Mouse (Mus musculus): ENCODE measurements around the gene Amer2. TPM values are rescaled to one million over a fixed set of nuclear protein-coding genes. Genes with fewer than 3 reads are reported as not detected.

Gene Amer2
- polyA plus RNA-seq, 1 experiment from 2014 or later = 19.7 TPM

GRCm38 (mm10) chr14:60406543-60406942, 33.5 kb downstream of the Amer2 start:
- DNase-seq (ENCODE audit: low spot score) = no peak
- Histone ChIP-seq H3K27me3 (ENCODE audit: control insufficient read depth, insufficient read depth, low read length) (no peaks in the 10 kb centered on the region), H3K27ac (no peak overlapping the region), H3K4me3 (replicated peaks; ENCODE audit: low read length) (no peak overlapping the region), H3K9me3 (ENCODE audit: control insufficient read depth, low read length) (no peaks in the 10 kb centered on the region), H3K36me3 (replicated peaks; ENCODE audit: control insufficient read depth, insufficient read depth) (no peaks in the 10 kb centered on the region), H3K4me1 (replicated peaks; ENCODE audit: control insufficient read depth, insufficient read depth, low read length) (peaks cover 29% of the 10 kb centered on the region), H3K4me2 (replicated peaks) (no peak overlapping the region), H3K9ac (no peak overlapping the region)
- ATAC-seq (ENCODE audit: low FRiP score) = no peak
- 95% methylated on average over 5 of the region's 5 CpGs for WGBS

GRCm38 (mm10) chr14:60407319-60407718, 34.3 kb downstream of the Amer2 start:
- DNase-seq (ENCODE audit: low spot score) (no peak), ATAC-seq (ENCODE audit: low FRiP score) (no peak)
- no peak overlapping the region for H3K9ac ChIP-seq
- 67% methylated on average over 9 of the region's 9 CpGs for WGBS
- no peaks in the 10 kb centered on the region for H3K36me3 ChIP-seq (replicated peaks; ENCODE audit: control insufficient read depth, insufficient read depth)
- H3K4me2 ChIP-seq (replicated peaks) = no peak overlapping the region
- no peaks in the 10 kb centered on the region for H3K9me3 ChIP-seq (ENCODE audit: control insufficient read depth, low read length)
- H3K4me3 ChIP-seq (replicated peaks; ENCODE audit: low read length) = no peak overlapping the region
- peaks cover 25% of the 10 kb centered on the region for H3K4me1 ChIP-seq (replicated peaks; ENCODE audit: control insufficient read depth, insufficient read depth, low read length)
- no peaks in the 10 kb centered on the region for H3K27me3 ChIP-seq (ENCODE audit: control insufficient read depth, insufficient read depth, low read length)
- no peak overlapping the region for H3K27ac ChIP-seq

GRCm38 (mm10) chr14:60409702-60410491, 36.8 kb downstream of the Amer2 start:
- Histone ChIP-seq H3K4me1 (replicated peaks; ENCODE audit: control insufficient read depth, insufficient read depth, low read length) (peaks cover 14% of the 10 kb centered on the region), H3K4me3 (replicated peaks; ENCODE audit: low read length) (0 out of 2 replicates have a peak overlapping the region, but pooled peaks have one; percentile 6)
- WGBS = 11% methylated on average over 12 of the region's 12 CpGs

GRCm38 (mm10) chr14:60411229-60411628, 38.2 kb downstream of the Amer2 start:
- no peaks in the 10 kb centered on the region for H3K27me3 ChIP-seq (ENCODE audit: control insufficient read depth, insufficient read depth, low read length)
- H3K27ac ChIP-seq = no peak overlapping the region
- H3K4me3 ChIP-seq (replicated peaks; ENCODE audit: low read length) = no peak overlapping the region
- no peaks in the 10 kb centered on the region for H3K9me3 ChIP-seq (ENCODE audit: control insufficient read depth, low read length)
- peak; percentile 63 for DNase-seq (ENCODE audit: low spot score)
- peaks cover 17% of the 10 kb centered on the region for H3K4me1 ChIP-seq (replicated peaks; ENCODE audit: control insufficient read depth, insufficient read depth, low read length)
- no peak overlapping the region for H3K4me2 ChIP-seq (replicated peaks)
- 52% methylated on average over 6 of the region's 6 CpGs for WGBS
- no peak for ATAC-seq (ENCODE audit: low FRiP score)
- H3K36me3 ChIP-seq (replicated peaks; ENCODE audit: control insufficient read depth, insufficient read depth) = no peaks in the 10 kb centered on the region
- no peak overlapping the region for H3K9ac ChIP-seq

More at GRCm38 (mm10) chr14:60409702-60410491, 36.8 kb downstream of the Amer2 start:
- H3K27ac ChIP-seq = peak overlapping the region; percentile 83
- DNase-seq (ENCODE audit: low spot score) (peak; percentile 64), ATAC-seq (ENCODE audit: low FRiP score) (peak; percentile 85)
- H3K9ac ChIP-seq = peak overlapping the region; percentile 28; the same call in 1 of the 2 replicates
- no peaks in the 10 kb centered on the region for H3K36me3 ChIP-seq (replicated peaks; ENCODE audit: control insufficient read depth, insufficient read depth)
- H3K9me3 ChIP-seq (ENCODE audit: control insufficient read depth, low read length) = no peaks in the 10 kb centered on the region
- peak overlapping the region; percentile 44 for H3K4me2 ChIP-seq (replicated peaks)
- no peaks in the 10 kb centered on the region for H3K27me3 ChIP-seq (ENCODE audit: control insufficient read depth, insufficient read depth, low read length)

- no peaks in the 10 kb centered on the region for H3K36me3 ChIP-seq (replicated peaks; ENCODE audit: control insufficient read depth, insufficient read depth)
- WGBS = 56% methylated on average over 8 of the region's 8 CpGs
- peak; percentile 70 for DNase-seq (ENCODE audit: low spot score)
- H3K9me3 ChIP-seq (ENCODE audit: control insufficient read depth, low read length) = no peaks in the 10 kb centered on the region
- no peak overlapping the region for H3K4me3 ChIP-seq (replicated peaks; ENCODE audit: low read length)
- no peak overlapping the region for H3K9ac ChIP-seq
- peak; percentile 54; the same call in 1 of the 2 replicates for ATAC-seq (ENCODE audit: low FRiP score)
- H3K27ac ChIP-seq = peak overlapping the region; percentile 66
- peaks cover 9% of the 10 kb centered on the region for H3K4me1 ChIP-seq (replicated peaks; ENCODE audit: control insufficient read depth, insufficient read depth, low read length)
- H3K4me2 ChIP-seq (replicated peaks) = no peak overlapping the region
- no peaks in the 10 kb centered on the region for H3K27me3 ChIP-seq (ENCODE audit: control insufficient read depth, insufficient read depth, low read length)
These were observed 41.6 kb downstream of the Amer2 start for GRCm38 (mm10) chr14:60414691-60415090.

GRCm38 (mm10) chr14:60417924-60418323, 44.9 kb downstream of the Amer2 start:
- H3K9me3 ChIP-seq (ENCODE audit: control insufficient read depth, low read length) = no peaks in the 10 kb centered on the region
- WGBS = 84% methylated on average over 5 of the region's 5 CpGs
- no peak overlapping the region for H3K4me3 ChIP-seq (replicated peaks; ENCODE audit: low read length)
- no peaks in the 10 kb centered on the region for H3K36me3 ChIP-seq (replicated peaks; ENCODE audit: control insufficient read depth, insufficient read depth)
- no peak overlapping the region for H3K4me2 ChIP-seq (replicated peaks)
- peaks cover 3% of the 10 kb centered on the region; the same call in 1 of the 2 replicates for H3K4me1 ChIP-seq (replicated peaks; ENCODE audit: control insufficient read depth, insufficient read depth, low read length)
- no peak for ATAC-seq (ENCODE audit: low FRiP score)
- no peak overlapping the region for H3K9ac ChIP-seq
- DNase-seq (ENCODE audit: low spot score) = no peak
- no peak overlapping the region for H3K27ac ChIP-seq
- H3K27me3 ChIP-seq (ENCODE audit: control insufficient read depth, insufficient read depth, low read length) = no peaks in the 10 kb centered on the region

GRCm38 (mm10) chr14:60422920-60423319, 49.9 kb downstream of the Amer2 start:
- Histone ChIP-seq H3K9me3 (ENCODE audit: control insufficient read depth, low read length) (no peaks in the 10 kb centered on the region), H3K9ac (no peak overlapping the region), H3K27ac (no peak overlapping the region), H3K27me3 (ENCODE audit: control insufficient read depth, insufficient read depth, low read length) (no peaks in the 10 kb centered on the region), H3K4me1 (replicated peaks; ENCODE audit: control insufficient read depth, insufficient read depth, low read length) (no peaks in the 10 kb centered on the region; the same call in 1 of the 2 replicates), H3K4me2 (replicated peaks) (no peak overlapping the region), H3K4me3 (replicated peaks; ENCODE audit: low read length) (no peak overlapping the region), H3K36me3 (replicated peaks; ENCODE audit: control insufficient read depth, insufficient read depth) (no peaks in the 10 kb centered on the region)
- no peak for ATAC-seq (ENCODE audit: low FRiP score)
- 98% methylated on average over 2 of the region's 2 CpGs for WGBS
- no peak for DNase-seq (ENCODE audit: low spot score)

GRCm38 (mm10) chr14:60424174-60424573, 51.1 kb downstream of the Amer2 start:
- ATAC-seq (ENCODE audit: low FRiP score) = no peak

GRCm38 (mm10) chr14:60425553-60425952, 52.5 kb downstream of the Amer2 start:
- ATAC-seq (ENCODE audit: low FRiP score) (no peak), DNase-seq (ENCODE audit: low spot score) (no peak)
- H3K27me3 ChIP-seq (ENCODE audit: control insufficient read depth, insufficient read depth, low read length) = no peaks in the 10 kb centered on the region
- no peak overlapping the region for H3K4me3 ChIP-seq (replicated peaks; ENCODE audit: low read length)
- WGBS = 95% methylated on average over 7 of the region's 7 CpGs
- H3K36me3 ChIP-seq (replicated peaks; ENCODE audit: control insufficient read depth, insufficient read depth) = no peaks in the 10 kb centered on the region
- H3K4me2 ChIP-seq (replicated peaks) = no peak overlapping the region
- no peaks in the 10 kb centered on the region for H3K9me3 ChIP-seq (ENCODE audit: control insufficient read depth, low read length)
- H3K4me1 ChIP-seq (replicated peaks; ENCODE audit: control insufficient read depth, insufficient read depth, low read length) = no peaks in the 10 kb centered on the region; the same call in none of the 2 replicates
- no peak overlapping the region for H3K9ac ChIP-seq
- no peak overlapping the region for H3K27ac ChIP-seq

More at GRCm38 (mm10) chr14:60424174-60424573, 51.1 kb downstream of the Amer2 start:
- Histone ChIP-seq H3K4me2 (replicated peaks) (no peak overlapping the region), H3K27ac (no peak overlapping the region), H3K9ac (no peak overlapping the region), H3K9me3 (ENCODE audit: control insufficient read depth, low read length) (no peaks in the 10 kb centered on the region), H3K27me3 (ENCODE audit: control insufficient read depth, insufficient read depth, low read length) (no peaks in the 10 kb centered on the region), H3K4me1 (replicated peaks; ENCODE audit: control insufficient read depth, insufficient read depth, low read length) (no peaks in the 10 kb centered on the region; the same call in 1 of the 2 replicates), H3K36me3 (replicated peaks; ENCODE audit: control insufficient read depth, insufficient read depth) (no peaks in the 10 kb centered on the region), H3K4me3 (replicated peaks; ENCODE audit: low read length) (no peak overlapping the region)
- DNase-seq (ENCODE audit: low spot score) = no peak
- WGBS = 78% methylated on average over 3 of the region's 3 CpGs
